Mouse (Mus musculus): ENCODE data around the gene Asphd1.

DNA sequence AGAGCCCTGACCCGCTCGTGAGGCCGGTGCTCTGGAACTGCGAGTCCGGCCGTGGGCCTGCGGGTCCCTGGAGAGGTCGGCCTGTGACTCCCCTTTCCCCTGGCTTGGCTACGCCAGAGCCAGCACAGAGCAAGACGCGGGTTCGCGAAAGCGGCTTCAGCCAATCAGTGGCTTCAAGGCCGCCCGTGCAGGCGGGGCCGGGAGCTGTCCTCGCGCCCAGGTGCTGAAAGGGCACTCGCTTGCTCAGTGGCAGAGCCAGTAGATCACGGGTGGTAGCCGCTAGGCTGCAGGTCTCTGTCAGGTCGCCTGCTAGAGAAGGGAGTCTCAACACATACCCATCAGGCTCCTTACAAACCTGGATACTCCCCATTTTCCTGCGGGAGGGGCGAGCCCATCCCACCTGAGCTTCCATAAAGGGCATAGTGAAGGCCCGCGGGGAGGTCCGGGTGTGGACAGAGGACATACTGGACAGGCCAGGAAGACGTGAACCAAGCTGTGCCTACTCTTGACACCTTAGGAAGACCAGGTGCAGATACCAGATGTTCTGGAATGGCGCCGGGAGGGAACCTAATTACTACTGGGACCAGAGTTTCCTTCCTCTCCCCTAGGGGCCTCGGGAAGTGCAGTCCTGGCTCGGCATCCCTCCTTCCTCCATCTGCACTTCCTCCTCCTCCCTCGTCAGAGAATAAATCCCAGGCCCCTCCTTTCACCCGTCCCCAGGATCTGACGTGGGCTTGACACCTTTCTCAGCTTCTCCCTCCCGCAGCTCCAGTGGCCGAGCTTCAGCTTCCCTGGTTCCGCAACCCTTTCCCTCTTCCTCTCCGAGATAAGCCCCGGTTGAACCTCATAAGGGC lies 638 bp upstream of the Asphd1 start, which contains the start of gene Sez6l2:
- TF ChIP-seq POLR2A (IDR thresholded peaks at IDR 0.05; ENCODE audit: low read depth, low read length) = no peak
- TF ChIP-seq CTCF (IDR thresholded peaks at IDR 0.05; ENCODE audit: borderline replicate concordance, insufficient read depth, low read length) = no peak
